Mouse (Mus musculus) G1E (cell line): ENCODE data around the gene Mcam. TPM values are rescaled to one million over a fixed set of nuclear protein-coding genes. Genes with fewer than 3 reads are reported as not detected.

Source experiments
- ATAC-seq: 2 replicates; pipeline ENCODE4 v1.8.0; 2016; ENCODE audit warnings: mild to moderate bottlenecking; ENCODE audit not compliant: insufficient number of reproducible peaks, poor library complexity, low FRiP score, severe bottlenecking; ENCODE audit errors: extremely low read depth
- DNase-seq: peaks from one replicate; pipeline ENCODE4 v3.0.0; 2012; ENCODE audit warnings: low spot score
- H3K27me3 ChIP-seq: 2 replicates; pipeline ENCODE4 v1.6.1; 2012; ENCODE audit warnings: mild to moderate bottlenecking, low read length, inconsistent platforms; ENCODE audit not compliant: insufficient read depth
- H3K36me3 ChIP-seq: replicated peaks from 2 replicates; pipeline ENCODE3; 2012; ENCODE audit warnings: mild to moderate bottlenecking, inconsistent platforms
- H3K4me1 ChIP-seq: 2 replicates; pipeline ENCODE4 v1.6.1; 2012; ENCODE audit warnings: low read depth, low read length, inconsistent platforms, mixed read lengths; ENCODE audit not compliant: insufficient read depth
- H3K4me3 ChIP-seq: 2 replicates; pipeline ENCODE4 v1.5.1; 2012; ENCODE audit warnings: low read depth, mild to moderate bottlenecking, inconsistent platforms, low read length, moderate library complexity, mixed read lengths
- H3K9me3 ChIP-seq: replicated peaks from 2 replicates; pipeline ENCODE4 v1.6.1; 2012; ENCODE audit warnings: inconsistent platforms
- CTCF ChIP-seq: IDR thresholded peaks from 2 replicates; pipeline ENCODE4 v1.5.1; 2012; ENCODE audit warnings: low read depth, low read length, inconsistent platforms, mixed read lengths
- GATA1 ChIP-seq: IDR thresholded peaks from 2 replicates; pipeline ENCODE4 v1.6.1; 2012; ENCODE audit warnings: borderline replicate concordance, low read length, inconsistent platforms, mixed read lengths
- GATA2 ChIP-seq: IDR thresholded peaks from 2 replicates; pipeline ENCODE4 v1.6.1; 2012; ENCODE audit warnings: low read depth, low read length, inconsistent platforms, borderline replicate concordance
- POLR2AphosphoS5 ChIP-seq: IDR thresholded peaks from 2 replicates; pipeline ENCODE4 v1.6.1; 2012; ENCODE audit warnings: low read depth, low read length, inconsistent platforms; ENCODE audit not compliant: insufficient replicate concordance
- TAL1 ChIP-seq: conservative IDR thresholded peaks from 2 replicates; pipeline ENCODE4 v1.6.1; 2012; ENCODE audit warnings: low read depth, low read length, inconsistent platforms, mixed read lengths
- polyA plus RNA-seq: library from polyadenylated mRNA; stranded (reverse); fragments of >175 nt; gene quantifications from 2 replicates; pipeline ENCODE4 v1.2.3, GENCODE M21; 2012
- total RNA-seq, 2 experiments: library from RNA; stranded (forward) in 1 of 2; stranded (reverse) in 1 of 2; fragments of 200-1000 nt in 1 of 2; fragments of >200 nt in 1 of 2; fragmentation: Nextera tagmentation in 1 of 2; gene quantifications; 2 replicates each; pipeline ENCODE4 v1.2.3; 2014 to 2017

The Mcam gene
- total and polyA plus RNA-seq, 3 experiments, result 0.16 TPM; not detected in 2

DNA sequence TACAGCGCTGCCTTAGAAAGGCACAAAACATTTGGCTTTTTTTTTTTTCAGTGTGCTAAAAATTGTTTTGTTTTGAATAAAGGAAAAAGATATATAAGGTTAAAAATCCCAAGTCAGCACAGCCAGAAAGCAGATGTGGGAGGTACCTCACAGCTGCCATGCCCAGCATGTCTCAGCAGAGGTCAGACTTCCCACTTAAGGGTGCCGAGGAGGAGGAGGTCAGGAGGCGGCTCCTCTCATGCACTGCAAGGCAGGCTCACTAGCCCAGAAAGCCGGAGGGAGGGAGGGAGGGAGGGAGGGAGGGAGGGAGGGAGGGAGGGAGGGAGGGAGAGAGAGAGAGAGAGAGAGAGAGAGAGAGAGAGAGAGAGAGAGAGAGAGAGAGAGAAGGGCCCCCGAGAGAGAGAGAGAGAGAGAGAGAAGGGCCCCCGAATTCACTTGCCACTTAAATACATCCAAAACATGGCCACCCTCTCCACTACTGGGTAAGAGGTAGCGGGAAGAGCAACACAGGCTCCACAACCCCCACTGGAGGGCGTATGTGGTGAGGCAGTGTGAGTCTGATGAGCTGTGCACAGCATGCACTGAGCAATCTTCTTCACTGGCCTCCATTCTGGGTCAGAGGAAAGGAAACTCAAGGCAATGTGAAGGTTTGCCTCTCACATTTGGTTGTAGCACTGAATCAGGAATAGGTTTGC, 9.9 kb downstream of the Mcam start:
- Histone ChIP-seq H3K9me3 (no peaks in the 10 kb centered on the region), H3K27me3 (no peaks in the 10 kb centered on the region; the same call in 1 of the 2 replicates), H3K36me3 (peaks cover 83% of the 10 kb centered on the region), H3K4me3 (no peak overlapping the region), H3K4me1 (peaks cover 20% of the 10 kb centered on the region)
- no peak for DNase-seq
- no peak for ATAC-seq
- TF ChIP-seq GATA1 (no peak), TAL1 (no peak), POLR2AphosphoS5 (no peak), CTCF (no peak)

- ATAC-seq, result no peak
Measured at GRCm38 (mm10) chr9:44144718-44145060, 10.4 kb downstream of the Mcam start.

DNA sequence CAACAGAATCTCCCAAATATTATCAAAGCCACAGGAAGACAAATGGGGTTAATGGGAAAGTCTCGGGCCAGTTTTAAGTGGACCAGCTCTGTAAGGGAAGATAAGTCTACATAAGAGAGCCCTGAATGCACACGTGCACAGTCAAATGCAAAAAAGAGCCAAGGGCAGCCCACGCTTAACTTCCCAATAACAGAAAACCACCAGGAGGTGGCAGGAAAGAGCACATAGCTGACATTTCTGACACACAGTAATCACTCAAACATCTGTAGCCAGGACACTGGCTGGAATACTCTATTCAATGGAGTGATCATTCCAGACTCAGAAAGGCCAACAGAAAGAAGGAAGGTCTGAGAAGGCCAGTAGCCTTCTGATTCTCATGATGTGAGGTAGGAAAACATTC, 13.0 kb downstream of the Mcam start:
- Histone ChIP-seq H3K36me3 (peaks cover 77% of the 10 kb centered on the region), H3K4me1 (peaks cover 12% of the 10 kb centered on the region), H3K9me3 (no peaks in the 10 kb centered on the region), H3K27me3 (no peaks in the 10 kb centered on the region), H3K4me3 (no peak overlapping the region)
- DNase-seq (no peak), ATAC-seq (no peak)
- TF ChIP-seq GATA1, result no peak
- TF ChIP-seq TAL1, result no peak
- no peak for TF ChIP-seq CTCF
- TF ChIP-seq GATA2, result no peak
- TF ChIP-seq POLR2AphosphoS5, result no peak

More at GRCm38 (mm10) chr9:44144718-44145060, 10.4 kb downstream of the Mcam start:
- Histone ChIP-seq H3K36me3 (peaks cover 82% of the 10 kb centered on the region), H3K27me3 (no peaks in the 10 kb centered on the region), H3K4me1 (peaks cover 19% of the 10 kb centered on the region), H3K4me3 (no peak overlapping the region), H3K9me3 (no peaks in the 10 kb centered on the region)
- TF ChIP-seq POLR2AphosphoS5, result no peak
- no peak for TF ChIP-seq TAL1
- no peak for TF ChIP-seq GATA2
- no peak for TF ChIP-seq GATA1
- TF ChIP-seq CTCF, result no peak
- DNase-seq, result no peak

- Histone ChIP-seq H3K36me3 (peaks cover 95% of the 10 kb centered on the region), H3K4me1 (no peaks in the 10 kb centered on the region), H3K4me3 (no peak overlapping the region), H3K9me3 (no peaks in the 10 kb centered on the region), H3K27me3 (no peaks in the 10 kb centered on the region)
- no peak for DNase-seq
- TF ChIP-seq CTCF (no peak), TAL1 (no peak), POLR2AphosphoS5 (no peak), GATA2 (no peak), GATA1 (no peak)
- no peak for ATAC-seq
Measured at GRCm38 (mm10) chr9:44159886-44160285, 25.6 kb downstream of the Mcam start.

GRCm38 (mm10) chr9:44168931-44169330, 34.7 kb downstream of the Mcam start:
- DNase-seq, result no peak
- no peaks in the 10 kb centered on the region for H3K9me3 ChIP-seq
- peaks cover 93% of the 10 kb centered on the region for H3K36me3 ChIP-seq
- no peaks in the 10 kb centered on the region for H3K27me3 ChIP-seq
- H3K4me3 ChIP-seq, result no peak overlapping the region
- TF ChIP-seq GATA2 (no peak), GATA1 (no peak), TAL1 (no peak), POLR2AphosphoS5 (no peak)
- H3K4me1 ChIP-seq, result peaks cover 10% of the 10 kb centered on the region
- no peak for ATAC-seq

DNA sequence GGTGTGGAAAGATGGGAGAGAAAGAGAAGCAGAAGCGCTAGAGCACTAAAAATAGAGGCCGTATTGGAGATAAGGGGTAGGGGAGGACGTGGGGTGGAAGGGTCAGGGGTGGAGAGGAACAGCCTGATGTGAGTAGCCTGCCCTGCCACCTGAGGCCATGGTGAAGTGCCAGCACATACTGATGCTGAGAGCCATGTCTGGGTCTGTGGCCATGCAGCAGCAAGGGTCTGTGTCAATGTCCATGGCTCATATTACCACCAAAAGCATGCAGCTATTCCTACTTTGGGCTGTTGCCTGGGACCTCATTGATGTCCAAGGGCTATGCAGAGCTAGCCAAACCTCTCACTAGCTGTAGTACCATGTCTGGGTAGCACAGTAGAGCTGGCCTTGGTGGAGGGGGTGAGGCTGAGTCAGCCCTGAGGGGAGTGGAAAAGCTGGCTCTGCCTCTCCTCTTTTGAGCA, 36.5 kb downstream of the Mcam start:
- Histone ChIP-seq H3K9me3 (no peaks in the 10 kb centered on the region), H3K36me3 (peaks cover 82% of the 10 kb centered on the region), H3K27me3 (no peaks in the 10 kb centered on the region), H3K4me3 (no peak overlapping the region), H3K4me1 (peaks cover 12% of the 10 kb centered on the region)
- no peak for DNase-seq
- ATAC-seq, result no peak
- TF ChIP-seq GATA1 (no peak), CTCF (no peak), GATA2 (no peak), POLR2AphosphoS5 (no peak), TAL1 (no peak)

GRCm38 (mm10) chr9:44175556-44175955, 41.3 kb downstream of the Mcam start:
- no peak overlapping the region for H3K4me3 ChIP-seq
- H3K27me3 ChIP-seq, result no peaks in the 10 kb centered on the region
- peaks cover 35% of the 10 kb centered on the region for H3K4me1 ChIP-seq
- peaks cover 72% of the 10 kb centered on the region for H3K36me3 ChIP-seq
- DNase-seq, result no peak
- TF ChIP-seq TAL1, result no peak
- TF ChIP-seq CTCF, result no peak
- no peak for TF ChIP-seq GATA1
- TF ChIP-seq POLR2AphosphoS5, result no peak
- TF ChIP-seq GATA2, result no peak
- peaks cover 3% of the 10 kb centered on the region; the same call in 1 of the 2 replicates for H3K9me3 ChIP-seq
- no peak for ATAC-seq
